Mouse (Mus musculus): Measurements from ENCODE around the gene Rsad2. TPM values are rescaled to one million over a fixed set of nuclear protein-coding genes. Genes with fewer than 3 reads are reported as not detected.

Gene Rsad2
- polyA plus RNA-seq, 1 experiment from 2014 or later: 11.5 TPM

GRCm38 (mm10) chr12:26469098-26470041, 13.1 kb upstream of the Rsad2 start, which contains the start of gene Cmpk2:
Gene Cmpk2 (plus strand): TSS chr12:26469204.
- H3K27me3 ChIP-seq (replicated peaks; ENCODE audit: insufficient read depth, low read length): no peaks in the 10 kb centered on the region
- H3K27ac ChIP-seq (ENCODE audit: low read length): peak within 1 kb of the TSS; percentile 80
- DNase-seq (ENCODE audit: low spot score) (peak; percentile 91), ATAC-seq (peak; percentile 88)
- peak; percentile 45 for TF ChIP-seq CTCF (IDR thresholded peaks at IDR 0.05)
- TF ChIP-seq EP300 (IDR thresholded peaks at IDR 0.05): no peak
- WGBS: 1% methylated on average over 62 of the region's 69 CpGs
- H3K36me3 ChIP-seq (ENCODE audit: insufficient read depth, low read length): 0 out of 2 replicates have a peak, but pooled peaks cover 5% of the 10 kb centered on the region
- peak within 1 kb of the TSS; percentile 55 for H3K9ac ChIP-seq (replicated peaks; ENCODE audit: low read depth)
- H3K4me3 ChIP-seq (ENCODE audit: low read depth, low read length): peak within 1 kb of the TSS; percentile 67
- H3K4me1 ChIP-seq (ENCODE audit: insufficient read depth, low read depth, low read length): peaks cover 4% of the 10 kb centered on the region; the same call in 1 of the 2 replicates
- no peaks in the 10 kb centered on the region for H3K9me3 ChIP-seq (ENCODE audit: low read length)
- peak within 1 kb of the TSS; percentile 85 for H3K4me2 ChIP-seq (replicated peaks; ENCODE audit: low read depth, low read length)

GRCm38 (mm10) chr12:26465600-26465999, 9.3 kb upstream of the Rsad2 start:
- WGBS: 62% methylated on average over 5 of the region's 5 CpGs
- peak; percentile 27 for DNase-seq (ENCODE audit: low spot score)
- no peaks in the 10 kb centered on the region for H3K27me3 ChIP-seq (replicated peaks; ENCODE audit: insufficient read depth, low read length)

GRCm38 (mm10) chr12:26460091-26460490, 3.8 kb upstream of the Rsad2 start:
- ATAC-seq: peak; percentile 66
- H3K4me1 ChIP-seq (ENCODE audit: insufficient read depth, low read depth, low read length): peaks cover 6% of the 10 kb centered on the region

More at GRCm38 (mm10) chr12:26465600-26465999, 9.3 kb upstream of the Rsad2 start:
- TF ChIP-seq CTCF (IDR thresholded peaks at IDR 0.05) (peak; percentile 33), EP300 (IDR thresholded peaks at IDR 0.05) (no peak)
- Histone ChIP-seq H3K9ac (replicated peaks; ENCODE audit: low read depth) (no peak overlapping the region), H3K4me2 (replicated peaks; ENCODE audit: low read depth, low read length) (no peak overlapping the region), H3K4me1 (ENCODE audit: insufficient read depth, low read depth, low read length) (peaks cover 4% of the 10 kb centered on the region; the same call in 1 of the 2 replicates), H3K4me3 (ENCODE audit: low read depth, low read length) (no peak overlapping the region), H3K36me3 (ENCODE audit: insufficient read depth, low read length) (no peaks in the 10 kb centered on the region), H3K9me3 (ENCODE audit: low read length) (no peaks in the 10 kb centered on the region), H3K27ac (ENCODE audit: low read length) (no peak overlapping the region)
- ATAC-seq: no peak

GRCm38 (mm10) chr12:26454682-26455081, 1.6 kb downstream of the Rsad2 start:
- no peak overlapping the region for H3K27ac ChIP-seq (ENCODE audit: low read length)
- H3K9ac ChIP-seq (replicated peaks; ENCODE audit: low read depth): no peak overlapping the region
- ATAC-seq (no peak), DNase-seq (ENCODE audit: low spot score) (no peak)
- H3K4me1 ChIP-seq (ENCODE audit: insufficient read depth, low read depth, low read length): peaks cover 6% of the 10 kb centered on the region
- H3K27me3 ChIP-seq (replicated peaks; ENCODE audit: insufficient read depth, low read length): no peaks in the 10 kb centered on the region
- no peaks in the 10 kb centered on the region for H3K9me3 ChIP-seq (ENCODE audit: low read length)
- H3K4me2 ChIP-seq (replicated peaks; ENCODE audit: low read depth, low read length): 0 out of 2 replicates have a peak overlapping the region, but pooled peaks have one; percentile 14
- no peak overlapping the region for H3K4me3 ChIP-seq (ENCODE audit: low read depth, low read length)
- no peaks in the 10 kb centered on the region for H3K36me3 ChIP-seq (ENCODE audit: insufficient read depth, low read length)
- WGBS: 45% methylated on average over 5 of the region's 5 CpGs
- TF ChIP-seq CTCF (IDR thresholded peaks at IDR 0.05) (no peak), EP300 (IDR thresholded peaks at IDR 0.05) (no peak)

More at GRCm38 (mm10) chr12:26460091-26460490, 3.8 kb upstream of the Rsad2 start:
- H3K36me3 ChIP-seq (ENCODE audit: insufficient read depth, low read length): no peaks in the 10 kb centered on the region
- H3K27me3 ChIP-seq (replicated peaks; ENCODE audit: insufficient read depth, low read length): no peaks in the 10 kb centered on the region
- TF ChIP-seq EP300 (IDR thresholded peaks at IDR 0.05): peak; percentile 42
- TF ChIP-seq CTCF (IDR thresholded peaks at IDR 0.05): no peak
- WGBS: 16% methylated on average over 2 of the region's 2 CpGs
- no peak overlapping the region for H3K4me2 ChIP-seq (replicated peaks; ENCODE audit: low read depth, low read length)
- H3K4me3 ChIP-seq (ENCODE audit: low read depth, low read length): no peak overlapping the region
- H3K9me3 ChIP-seq (ENCODE audit: low read length): no peaks in the 10 kb centered on the region
- H3K9ac ChIP-seq (replicated peaks; ENCODE audit: low read depth): no peak overlapping the region
- no peak overlapping the region for H3K27ac ChIP-seq (ENCODE audit: low read length)
- peak; percentile 73 for DNase-seq (ENCODE audit: low spot score)

GRCm38 (mm10) chr12:26452951-26453350, 3.3 kb downstream of the Rsad2 start:
- Histone ChIP-seq H3K4me2 (replicated peaks; ENCODE audit: low read depth, low read length) (no peak overlapping the region), H3K27ac (ENCODE audit: low read length) (no peak overlapping the region)
- WGBS: 38% methylated on average over 4 of the region's 4 CpGs

GRCm38 (mm10) chr12:26451150-26451549, 5.1 kb downstream of the Rsad2 start:
- H3K4me1 ChIP-seq (ENCODE audit: insufficient read depth, low read depth, low read length): peaks cover 5% of the 10 kb centered on the region
- no peaks in the 10 kb centered on the region for H3K9me3 ChIP-seq (ENCODE audit: low read length)
- TF ChIP-seq EP300 (IDR thresholded peaks at IDR 0.05) (no peak), CTCF (IDR thresholded peaks at IDR 0.05) (no peak)
- no peak overlapping the region for H3K27ac ChIP-seq (ENCODE audit: low read length)
- H3K36me3 ChIP-seq (ENCODE audit: insufficient read depth, low read length): no peaks in the 10 kb centered on the region
- DNase-seq (ENCODE audit: low spot score) (no peak), ATAC-seq (no peak)
- H3K4me2 ChIP-seq (replicated peaks; ENCODE audit: low read depth, low read length): no peak overlapping the region
- 35% methylated on average over 1 of the region's 1 CpGs for WGBS
- no peak overlapping the region for H3K9ac ChIP-seq (replicated peaks; ENCODE audit: low read depth)
- no peak overlapping the region for H3K4me3 ChIP-seq (ENCODE audit: low read depth, low read length)
- H3K27me3 ChIP-seq (replicated peaks; ENCODE audit: insufficient read depth, low read length): no peaks in the 10 kb centered on the region

More at GRCm38 (mm10) chr12:26452951-26453350, 3.3 kb downstream of the Rsad2 start:
- no peak for ATAC-seq
- H3K4me1 ChIP-seq (ENCODE audit: insufficient read depth, low read depth, low read length): peaks cover 6% of the 10 kb centered on the region
- DNase-seq (ENCODE audit: low spot score): no peak
- H3K9ac ChIP-seq (replicated peaks; ENCODE audit: low read depth): no peak overlapping the region
- H3K9me3 ChIP-seq (ENCODE audit: low read length): no peaks in the 10 kb centered on the region
- H3K36me3 ChIP-seq (ENCODE audit: insufficient read depth, low read length): no peaks in the 10 kb centered on the region
- no peak overlapping the region for H3K4me3 ChIP-seq (ENCODE audit: low read depth, low read length)
- H3K27me3 ChIP-seq (replicated peaks; ENCODE audit: insufficient read depth, low read length): no peaks in the 10 kb centered on the region
- no peak for TF ChIP-seq CTCF (IDR thresholded peaks at IDR 0.05)
- TF ChIP-seq EP300 (IDR thresholded peaks at IDR 0.05): no peak
